Mouse (Mus musculus): ENCODE data around the gene Ing5.

DNA sequence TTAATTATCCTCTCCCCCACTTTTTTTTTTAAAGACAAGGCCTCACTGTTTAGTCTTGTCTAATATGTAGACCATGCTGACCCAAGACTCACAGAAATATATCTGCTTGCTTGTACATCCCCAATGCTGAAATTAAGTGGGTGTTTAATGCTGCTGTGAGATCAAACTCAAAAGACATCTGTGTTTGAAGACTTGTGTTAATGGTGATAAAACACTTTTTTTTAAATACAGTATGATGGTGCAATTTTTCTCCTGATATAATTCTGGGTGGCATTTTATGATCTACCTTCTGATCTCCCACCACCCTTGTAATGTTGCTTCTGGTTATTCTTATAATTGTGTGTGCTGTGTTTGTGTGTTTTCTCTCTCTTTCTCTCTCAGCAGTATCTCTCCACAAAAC is 47.6 kb upstream of the Ing5 start:
- no peak for TF ChIP-seq CTCF (conservative IDR thresholded peaks at IDR 0.05; ENCODE audit: insufficient read depth, insufficient read length, low read depth, low read length)
- TF ChIP-seq POLR2A (IDR thresholded peaks at IDR 0.05; ENCODE audit: low read depth, low read length), result no peak

All from kidney, adult 2 months (tissue).